Mouse (Mus musculus) G1E (cell line): ENCODE data around the gene Slc25a43. TPM values are rescaled to one million over a fixed set of nuclear protein-coding genes. Genes with fewer than 3 reads are reported as not detected.
A peak's percentile ranks its signal among the peaks of the same experiment; 100 is the strongest.

ENCODE experiments used
- ATAC-seq: 2 replicates; pipeline ENCODE4 v1.8.0; 2016; ENCODE audit warnings: mild to moderate bottlenecking; ENCODE audit not compliant: insufficient number of reproducible peaks, poor library complexity, low FRiP score, severe bottlenecking; ENCODE audit errors: extremely low read depth
- DNase-seq: peaks from one replicate; pipeline ENCODE4 v3.0.0; 2012; ENCODE audit warnings: low spot score
- H3K27me3 ChIP-seq: 2 replicates; pipeline ENCODE4 v1.6.1; 2012; ENCODE audit warnings: mild to moderate bottlenecking, low read length, inconsistent platforms; ENCODE audit not compliant: insufficient read depth
- H3K36me3 ChIP-seq: replicated peaks from 2 replicates; pipeline ENCODE3; 2012; ENCODE audit warnings: mild to moderate bottlenecking, inconsistent platforms
- H3K4me1 ChIP-seq: 2 replicates; pipeline ENCODE4 v1.6.1; 2012; ENCODE audit warnings: low read depth, low read length, inconsistent platforms, mixed read lengths; ENCODE audit not compliant: insufficient read depth
- H3K4me3 ChIP-seq: 2 replicates; pipeline ENCODE4 v1.5.1; 2012; ENCODE audit warnings: low read depth, mild to moderate bottlenecking, inconsistent platforms, low read length, moderate library complexity, mixed read lengths
- H3K9me3 ChIP-seq: replicated peaks from 2 replicates; pipeline ENCODE4 v1.6.1; 2012; ENCODE audit warnings: inconsistent platforms
- CTCF ChIP-seq: IDR thresholded peaks from 2 replicates; pipeline ENCODE4 v1.5.1; 2012; ENCODE audit warnings: low read depth, low read length, inconsistent platforms, mixed read lengths
- GATA1 ChIP-seq: IDR thresholded peaks from 2 replicates; pipeline ENCODE4 v1.6.1; 2012; ENCODE audit warnings: borderline replicate concordance, low read length, inconsistent platforms, mixed read lengths
- GATA2 ChIP-seq: IDR thresholded peaks from 2 replicates; pipeline ENCODE4 v1.6.1; 2012; ENCODE audit warnings: low read depth, low read length, inconsistent platforms, borderline replicate concordance
- POLR2AphosphoS5 ChIP-seq: IDR thresholded peaks from 2 replicates; pipeline ENCODE4 v1.6.1; 2012; ENCODE audit warnings: low read depth, low read length, inconsistent platforms; ENCODE audit not compliant: insufficient replicate concordance
- TAL1 ChIP-seq: conservative IDR thresholded peaks from 2 replicates; pipeline ENCODE4 v1.6.1; 2012; ENCODE audit warnings: low read depth, low read length, inconsistent platforms, mixed read lengths
- polyA plus RNA-seq: library from polyadenylated mRNA; stranded (reverse); fragments of >175 nt; gene quantifications from 2 replicates; pipeline ENCODE4 v1.2.3, GENCODE M21; 2012
- total RNA-seq, 2 experiments: library from RNA; stranded (forward) in 1 of 2; stranded (reverse) in 1 of 2; fragments of 200-1000 nt in 1 of 2; fragments of >200 nt in 1 of 2; fragmentation: Nextera tagmentation in 1 of 2; gene quantifications; 2 replicates each; pipeline ENCODE4 v1.2.3; 2014 to 2017

Slc25a43 gene
- total RNA-seq (2014; fragmentation: Nextera tagmentation), result 0.75 TPM in 1 of 2 replicates, not detected in the other
- not detected in 2 replicates for total RNA-seq (2017)
- polyA plus RNA-seq, result 0.06 TPM in 1 of 2 replicates, not detected in the other

DNA sequence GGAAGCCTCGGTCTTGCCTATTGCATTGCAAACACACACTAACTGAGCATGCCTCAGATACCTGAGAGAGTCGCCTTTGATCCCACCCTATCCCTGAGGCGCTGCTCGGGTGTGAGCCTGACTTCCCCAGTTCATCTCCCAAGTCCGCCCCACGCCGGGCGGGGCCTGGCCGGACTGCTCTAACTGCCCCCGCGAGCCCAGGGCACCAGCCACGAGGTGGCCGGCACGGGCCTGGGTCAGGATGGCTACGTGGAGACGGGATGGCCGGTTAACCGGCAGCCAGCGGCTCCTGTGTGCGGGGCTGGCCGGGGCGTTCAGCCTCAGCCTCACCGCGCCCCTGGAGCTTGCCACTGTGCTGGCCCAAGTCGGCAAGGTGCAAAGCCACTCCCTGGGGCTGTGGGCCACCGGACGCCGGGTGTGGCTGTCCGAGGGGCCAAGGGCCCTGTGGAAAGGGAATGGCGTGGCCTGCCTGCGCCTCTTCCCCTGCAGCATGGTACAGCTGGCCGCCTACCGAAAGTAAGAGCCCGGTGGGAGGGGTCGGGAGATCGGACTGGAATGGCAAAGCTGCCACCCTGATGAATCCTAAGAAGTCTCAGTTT lies at the start of gene Slc25a43:
Slc25a43 (plus strand) TSS at position 157 of the 599 bp plus-strand sequence.
- H3K27me3 ChIP-seq, result no peaks in the 10 kb centered on the region
- ATAC-seq, result no peak
- TF ChIP-seq TAL1 (no peak), CTCF (no peak), POLR2AphosphoS5 (no peak), GATA1 (no peak), GATA2 (no peak)
- no peaks in the 10 kb centered on the region for H3K9me3 ChIP-seq
- peaks cover 40% of the 10 kb centered on the region for H3K4me1 ChIP-seq
- H3K36me3 ChIP-seq, result no peaks in the 10 kb centered on the region
- no peak for DNase-seq
- no peak within 1 kb of the TSS; the same call in 1 of the 2 replicates for H3K4me3 ChIP-seq

DNA sequence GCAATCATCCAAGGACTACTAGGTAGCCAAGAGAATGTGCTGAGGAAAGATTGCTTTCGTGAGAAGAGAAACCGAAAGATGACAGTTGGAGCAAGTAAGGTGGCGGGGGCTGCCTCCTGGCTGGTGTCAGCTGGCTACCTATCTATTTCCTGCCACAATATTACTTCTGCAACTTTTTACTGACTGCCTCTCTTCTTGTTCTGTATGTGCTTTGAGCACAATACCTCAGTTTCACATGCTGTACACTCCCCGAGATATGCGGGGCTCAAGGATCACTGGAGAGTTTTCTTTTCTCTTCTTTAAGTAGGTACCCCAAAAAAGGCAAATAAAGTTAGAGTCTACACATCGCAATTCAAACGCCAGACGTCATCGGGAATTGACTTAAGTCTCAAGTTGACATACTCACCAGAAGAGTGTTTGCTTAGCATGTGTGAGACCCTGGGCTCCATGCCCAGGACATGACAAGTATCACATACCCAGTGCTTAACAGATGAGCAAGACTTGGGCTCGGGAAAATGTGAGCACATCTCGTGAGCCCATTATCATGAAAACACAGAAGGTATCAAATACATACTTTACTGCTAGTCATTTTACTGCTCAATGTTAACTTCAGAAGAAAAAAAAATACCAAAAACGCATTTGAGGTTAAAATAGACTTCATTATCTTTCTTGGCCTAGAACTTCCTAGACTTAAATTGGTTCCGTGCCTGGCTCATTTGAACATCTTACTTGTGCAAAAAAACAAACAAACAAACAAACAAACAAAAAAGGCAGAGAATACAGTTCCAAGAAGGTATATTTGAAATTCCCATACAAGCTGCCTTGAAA lies 3.1 kb upstream of the Slc25a43 start:
- no peaks in the 10 kb centered on the region for H3K36me3 ChIP-seq
- H3K4me1 ChIP-seq, result peaks cover 40% of the 10 kb centered on the region
- no peak overlapping the region; the same call in 1 of the 2 replicates for H3K4me3 ChIP-seq
- ATAC-seq (no peak), DNase-seq (no peak)
- H3K9me3 ChIP-seq, result no peaks in the 10 kb centered on the region
- no peak for TF ChIP-seq POLR2AphosphoS5
- no peak for TF ChIP-seq GATA2
- TF ChIP-seq GATA1, result no peak
- TF ChIP-seq TAL1, result no peak
- TF ChIP-seq CTCF, result no peak
- no peaks in the 10 kb centered on the region for H3K27me3 ChIP-seq

DNA sequence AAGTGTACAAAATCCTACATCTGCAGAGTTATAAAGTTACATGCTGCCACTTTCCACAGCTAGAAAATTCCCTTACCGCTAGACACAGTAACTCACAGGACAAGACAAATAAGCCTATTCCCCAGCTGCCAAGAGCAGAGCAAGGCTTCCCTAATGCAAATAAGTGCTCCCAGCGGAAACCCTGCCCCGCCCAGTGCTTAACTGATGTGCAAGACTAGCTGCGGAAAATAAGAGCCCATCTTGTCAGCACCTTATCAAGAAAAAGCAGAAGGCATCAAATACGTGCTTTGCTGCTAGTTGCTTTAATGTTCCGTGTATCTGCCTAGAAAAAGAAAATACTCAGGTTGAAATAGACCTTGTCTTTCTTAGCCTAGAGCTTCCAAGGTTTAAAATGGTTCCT lies 2.2 kb upstream of the Slc25a43 start:
- H3K4me3 ChIP-seq, result no peak overlapping the region; the same call in 1 of the 2 replicates
- H3K4me1 ChIP-seq, result peaks cover 40% of the 10 kb centered on the region
- no peaks in the 10 kb centered on the region for H3K9me3 ChIP-seq
- TF ChIP-seq CTCF (no peak), POLR2AphosphoS5 (no peak), TAL1 (0 out of 2 replicates have a peak, but pooled peaks have one; percentile 6)
- no peaks in the 10 kb centered on the region for H3K27me3 ChIP-seq
- no peaks in the 10 kb centered on the region for H3K36me3 ChIP-seq
- no peak for DNase-seq
- ATAC-seq, result peak; percentile 34

DNA sequence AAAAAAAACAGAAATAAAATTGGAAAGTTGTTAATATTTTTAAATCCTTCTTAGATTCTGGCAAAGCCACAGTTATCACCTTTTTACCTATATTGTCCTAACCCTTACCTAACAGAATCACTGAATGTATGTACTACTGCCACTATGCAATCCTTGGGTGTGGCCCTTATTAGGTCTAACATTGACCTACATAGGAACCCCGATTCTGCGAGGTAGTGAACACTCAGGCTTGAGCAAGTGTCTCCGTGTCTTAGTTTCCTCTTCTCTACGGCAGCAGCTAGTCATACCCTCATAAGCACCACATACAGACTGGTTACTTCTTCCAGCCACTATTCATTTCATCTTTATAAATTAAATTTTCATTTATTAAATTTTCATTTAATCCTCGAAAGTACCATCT lies 715 bp upstream of the Slc25a43 start:
- H3K4me3 ChIP-seq, result no peak overlapping the region
- H3K4me1 ChIP-seq, result peaks cover 40% of the 10 kb centered on the region
- H3K36me3 ChIP-seq, result no peaks in the 10 kb centered on the region
- no peak for ATAC-seq
- no peak for DNase-seq
- TF ChIP-seq GATA1 (no peak), TAL1 (no peak), CTCF (no peak), POLR2AphosphoS5 (no peak), GATA2 (no peak)
- H3K9me3 ChIP-seq, result no peaks in the 10 kb centered on the region
- H3K27me3 ChIP-seq, result no peaks in the 10 kb centered on the region

DNA sequence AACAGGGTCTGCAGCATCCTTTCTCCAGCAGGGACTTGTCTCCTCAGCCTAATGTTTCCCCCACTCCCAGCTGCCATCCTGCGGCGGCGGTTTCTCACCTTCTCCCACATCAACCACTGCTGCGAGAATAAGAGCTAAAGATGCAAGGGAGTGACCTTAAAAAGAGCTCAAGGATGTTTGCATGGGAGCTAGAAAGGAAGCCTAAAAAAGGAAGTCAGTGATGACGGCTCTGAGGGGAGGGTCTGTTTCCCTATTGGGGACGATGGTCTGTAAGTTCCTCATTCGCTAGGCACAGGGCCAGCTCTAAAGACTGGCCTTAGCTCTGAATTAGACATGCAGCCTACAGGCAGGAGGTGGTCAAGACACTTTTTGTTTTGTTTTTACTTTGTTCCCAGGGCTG lies 1.3 kb downstream of the Slc25a43 start:
- H3K9me3 ChIP-seq, result no peaks in the 10 kb centered on the region
- ATAC-seq (peak; percentile 54; the same call in 1 of the 2 replicates), DNase-seq (peak; percentile 39)
- TF ChIP-seq POLR2AphosphoS5 (no peak), GATA1 (no peak), CTCF (no peak), GATA2 (no peak), TAL1 (no peak)
- no peak overlapping the region; the same call in 1 of the 2 replicates for H3K4me3 ChIP-seq
- H3K27me3 ChIP-seq, result no peaks in the 10 kb centered on the region
- H3K36me3 ChIP-seq, result no peaks in the 10 kb centered on the region
- H3K4me1 ChIP-seq, result peaks cover 40% of the 10 kb centered on the region

DNA sequence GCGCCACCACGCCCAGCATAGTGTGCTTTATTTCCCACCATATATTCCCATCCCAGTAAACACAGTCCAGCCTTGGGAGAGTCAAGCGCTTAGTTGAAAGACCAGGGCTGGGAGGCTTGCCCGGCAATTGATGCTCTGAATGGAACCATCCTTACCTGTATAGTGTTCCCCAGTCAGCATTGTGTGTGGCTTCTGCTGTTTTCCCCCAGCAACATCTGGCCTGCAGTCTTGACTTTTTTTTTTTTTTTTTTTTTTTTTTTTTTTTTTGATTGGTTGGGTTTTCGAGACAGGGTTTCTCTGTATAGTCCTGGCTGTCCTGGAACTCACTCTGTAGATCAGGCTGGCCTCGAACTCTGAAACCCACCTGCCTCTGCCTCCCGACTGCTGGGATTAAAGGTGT lies 1.9 kb downstream of the Slc25a43 start:
- Histone ChIP-seq H3K27me3 (no peaks in the 10 kb centered on the region), H3K4me3 (no peak overlapping the region), H3K9me3 (no peaks in the 10 kb centered on the region), H3K36me3 (no peaks in the 10 kb centered on the region), H3K4me1 (peaks cover 34% of the 10 kb centered on the region)
- ATAC-seq, result no peak
- TF ChIP-seq POLR2AphosphoS5, result no peak
- no peak for TF ChIP-seq TAL1
- no peak for TF ChIP-seq CTCF
- TF ChIP-seq GATA1, result no peak
- TF ChIP-seq GATA2, result no peak
- DNase-seq, result no peak
